Mouse (Mus musculus): ENCODE results near the gene Fut8.
"Not testable (repeated sequence)": the region's sequence is repeated elsewhere in the genome, so short reads cannot be mapped to it uniquely, and the experiment has no call there.

Gene Fut8

DNA sequence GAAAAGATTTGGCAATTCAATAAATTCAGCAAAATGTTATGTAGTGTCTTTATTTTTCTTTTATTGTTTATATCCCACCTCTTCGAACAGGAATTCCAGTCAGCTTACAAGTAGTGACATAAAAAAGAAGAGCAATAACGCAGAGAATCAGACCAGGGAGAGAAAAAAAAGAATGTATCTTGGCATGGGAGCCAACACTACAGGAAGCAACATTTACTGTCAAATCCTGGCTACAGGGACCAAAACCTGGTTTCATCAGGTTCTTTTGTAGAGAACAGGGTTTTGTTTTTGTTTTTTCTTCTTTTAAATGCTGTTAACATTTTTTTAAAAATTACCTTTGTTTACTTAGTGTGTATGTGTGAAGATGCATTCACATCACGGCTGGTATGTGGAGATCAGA, 273.7 kb downstream of the Fut8 start:
- CTCF ChIA-PET, result interaction anchor here in 1 of 4 experiments (0.6 kb wide), 1 partner anchor 501 kb away, joined by 3 read pairs; no protein-coding TSS in a partner anchor

DNA sequence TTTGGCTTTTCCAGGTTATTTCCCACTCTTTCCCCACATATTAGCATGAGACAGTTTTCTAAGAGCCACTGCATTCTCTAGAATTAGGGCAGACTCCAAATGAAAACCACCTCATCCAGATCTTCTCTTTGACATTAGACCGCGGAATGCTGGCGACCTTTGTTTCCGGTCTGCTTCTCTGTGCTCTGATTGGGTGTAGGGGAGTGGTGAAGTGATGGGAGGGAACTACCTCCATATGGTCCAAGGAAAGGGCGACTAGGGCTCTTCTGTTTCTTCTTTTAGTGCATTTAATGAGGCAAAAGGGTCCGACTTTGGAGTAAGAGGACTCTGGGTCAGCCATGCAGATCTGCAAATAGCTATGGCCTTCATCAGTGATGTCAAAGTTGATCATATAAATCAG, 278.9 kb downstream of the Fut8 start:
- ChIA-PET CTCF (no interaction called here), POLR2A (no interaction called here)

More for the DNA sequence above, 273.7 kb downstream of the Fut8 start:
- POLR2A ChIA-PET, result no interaction called here

DNA sequence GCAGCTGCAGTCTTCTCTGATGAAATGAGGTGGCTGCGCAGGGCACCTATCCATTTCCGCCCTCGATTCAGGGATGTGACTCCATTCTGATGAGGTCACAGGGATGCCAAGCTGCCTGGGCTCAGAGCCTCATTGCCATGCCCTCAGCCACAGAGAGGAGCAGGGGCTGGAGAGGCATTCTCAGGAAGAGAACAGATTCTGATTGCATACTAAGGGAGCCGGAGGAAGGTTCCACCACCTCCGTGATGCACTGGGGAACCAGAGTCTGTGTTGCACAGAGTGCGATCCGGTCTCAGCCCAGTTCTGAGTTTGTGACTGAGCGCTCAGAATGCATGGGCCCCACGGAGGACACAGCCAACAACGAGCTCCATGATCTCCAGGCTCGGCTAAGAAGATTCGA, 279.8 kb downstream of the Fut8 start:
- ChIA-PET POLR2A (interaction anchor here in 1 of 4 experiments (0.6 kb wide), 1 partner anchor 197 kb away, joined by 3 read pairs; no protein-coding TSS in a partner anchor), CTCF (no interaction called here)

DNA sequence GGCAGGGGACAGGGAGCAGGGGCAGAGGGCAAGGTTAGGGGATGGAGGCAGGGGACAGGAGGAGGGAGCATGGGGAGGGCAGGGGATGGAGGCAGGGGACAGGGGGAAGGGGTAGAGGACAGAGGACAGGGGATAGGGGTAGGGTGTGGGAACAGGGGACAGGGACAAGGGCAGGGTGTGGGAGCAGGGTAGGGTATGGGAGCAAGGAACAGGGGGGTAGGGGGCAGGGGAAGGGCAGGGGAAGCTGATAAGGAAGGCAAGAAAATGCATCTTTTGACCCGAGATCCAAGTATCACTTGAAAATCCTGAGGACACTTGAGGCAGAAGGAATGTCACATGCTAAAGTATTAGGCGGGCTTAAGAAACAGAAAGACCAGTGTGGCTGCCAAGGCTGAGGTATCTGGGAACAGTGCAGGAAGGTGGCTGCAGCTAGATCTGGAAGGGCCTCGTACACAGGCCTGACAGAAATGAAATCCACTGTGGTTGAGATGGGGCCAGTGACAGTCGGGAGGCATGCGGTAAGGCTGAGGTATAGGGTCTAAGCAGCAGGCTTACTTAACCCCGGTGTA, 281.7 kb downstream of the Fut8 start:
- CTCF ChIA-PET, result no interaction called here
- POLR2A ChIA-PET, result no interaction called here

DNA sequence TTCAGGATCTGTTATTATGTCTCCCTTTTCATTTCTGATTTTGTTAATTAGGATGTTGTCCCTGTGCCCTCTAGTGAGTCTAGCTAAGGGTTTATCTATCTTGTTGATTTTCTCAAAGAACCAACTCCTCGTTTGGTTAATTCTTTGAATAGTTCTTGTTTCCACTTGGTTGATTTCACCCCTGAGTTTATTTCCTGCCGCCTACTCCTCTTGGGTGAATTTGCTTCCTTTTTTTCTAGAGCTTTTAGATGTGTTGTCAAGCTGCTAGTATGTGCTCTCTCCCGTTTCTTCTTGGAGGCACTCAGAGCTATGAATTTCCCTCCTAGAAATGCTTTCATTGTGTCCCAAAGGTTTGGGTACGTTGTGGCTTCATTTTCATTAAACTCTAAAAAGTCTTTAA, 286.1 kb downstream of the Fut8 start:
- POLR2A ChIA-PET, result not testable (repeated sequence)

More for the DNA sequence above, 286.1 kb downstream of the Fut8 start:
- CTCF ChIA-PET, result not testable (repeated sequence)
